Mouse (Mus musculus): Measurements from ENCODE around the gene Hoxc13.

GRCm38 (mm10) chr15:102969296-102969695 is 48.4 kb downstream of the Hoxc13 start:
- no peak for TF ChIP-seq USF1 (IDR thresholded peaks at IDR 0.05; ENCODE audit: low read depth)
- no peak for TF ChIP-seq CEBPB (IDR thresholded peaks at IDR 0.05; ENCODE audit: insufficient read depth, poor library complexity, severe bottlenecking)
- TF ChIP-seq POLR2A (IDR thresholded peaks at IDR 0.05; ENCODE audit: insufficient read length, low read depth) = no peak
- TF ChIP-seq E2F4 (IDR thresholded peaks at IDR 0.05; ENCODE audit: insufficient read depth) = no peak
- TF ChIP-seq MYOG (IDR thresholded peaks at IDR 0.05; ENCODE audit: control insufficient read depth in 1 of 3, insufficient read depth in 1 of 3, insufficient read length in 2 of 3, low read depth in 2 of 3) = no peak
